Mouse (Mus musculus) limb, embryonic 11.5 days (tissue): ENCODE measurements around the gene Pla2g6. TPM values are rescaled to one million over a fixed set of nuclear protein-coding genes. Genes with fewer than 3 reads are reported as not detected.
A peak's percentile ranks its signal among the peaks of the same experiment; 100 is the strongest.

ENCODE experiments used
- ATAC-seq: fragments of 200-750 bp; cut with Nextera tagmentation; 2 replicates; pipeline ENCODE4 v1.8.0; 2017; ENCODE audit warnings: low read depth; ENCODE audit not compliant: insufficient number of reproducible peaks, low FRiP score, low TSS enrichment
- DNase-seq: peaks from one replicate; pipeline ENCODE4 v3.0.0-alpha.2; 2015; ENCODE audit warnings: low spot score
- H3K27ac ChIP-seq: fragments of 300-500 bp; sonication (generic); replicated peaks from 2 replicates; pipeline ENCODE4 v1.5.1; 2014; ENCODE audit warnings: low read depth, mild to moderate bottlenecking, low read length
- H3K27me3 ChIP-seq: fragments of 300-500 bp; sonication (generic); 2 replicates; pipeline ENCODE4 v1.6.1; 2014; ENCODE audit warnings: mild to moderate bottlenecking, low read length, mixed read lengths; ENCODE audit not compliant: control insufficient read depth, insufficient read depth
- H3K36me3 ChIP-seq: fragments of 300-500 bp; sonication (generic); 2 replicates; pipeline ENCODE4 v1.6.1; 2014; ENCODE audit warnings: mild to moderate bottlenecking, low read length, moderate library complexity, mixed read lengths; ENCODE audit not compliant: control insufficient read depth, insufficient read depth
- H3K4me1 ChIP-seq: fragments of 300-500 bp; sonication (generic); 2 replicates; pipeline ENCODE4 v1.6.1; 2014; ENCODE audit warnings: low read length, mixed read lengths; ENCODE audit not compliant: control insufficient read depth, insufficient read depth
- H3K4me2 ChIP-seq: fragments of 300-500 bp; sonication (generic); 2 replicates; pipeline ENCODE4 v1.6.1; 2014; ENCODE audit warnings: low read depth, mild to moderate bottlenecking, moderate library complexity; ENCODE audit not compliant: severe bottlenecking
- H3K4me3 ChIP-seq: fragments of 300-500 bp; sonication (generic); 2 replicates; pipeline ENCODE4 v1.5.1; 2014; ENCODE audit warnings: low read depth, low read length
- H3K9ac ChIP-seq: fragments of 300-500 bp; sonication (generic); 2 replicates; pipeline ENCODE4 v1.6.1; 2014; ENCODE audit warnings: mild to moderate bottlenecking, low read length
- H3K9me3 ChIP-seq: fragments of 300-500 bp; sonication (generic); 2 replicates; pipeline ENCODE4 v1.6.1; 2016; ENCODE audit warnings: low read length; ENCODE audit not compliant: control insufficient read depth
- WGBS: fragments of 180-500 bp; shearing (Covaris S2); extraction: QIAGEN DNeasy Blood & Tissue Kit; methylation state at CpG from one replicate; pipeline ENCODE4 v1.1.7; 2014; 5-methylcytosine and 5-hydroxymethylcytosine counted together
- polyA plus RNA-seq: library from polyadenylated mRNA; unstranded; fragments of >200 nt; fragmentation: Nextera tagmentation; extraction: Ambion mirVana; gene quantifications from 2 replicates; pipeline ENCODE4 v1.2.1, GENCODE M21; 2014

Pla2g6 gene
- polyA plus RNA-seq, 1 experiment from 2014 or later: 10.8 TPM

GRCm38 (mm10) chr15:79268521-79268920 lies 59.7 kb downstream of the Pla2g6 start:
- H3K27me3 ChIP-seq: peaks cover 11% of the 10 kb centered on the region
- 26% methylated on average over 1 of the region's 1 CpGs for WGBS

GRCm38 (mm10) chr15:79265384-79265783 lies 62.8 kb downstream of the Pla2g6 start:
- Histone ChIP-seq H3K27ac (no peak overlapping the region), H3K9me3 (no peaks in the 10 kb centered on the region), H3K4me1 (peaks cover 5% of the 10 kb centered on the region; the same call in 1 of the 2 replicates), H3K36me3 (no peaks in the 10 kb centered on the region), H3K4me2 (no peak overlapping the region), H3K9ac (no peak overlapping the region), H3K27me3 (peaks cover 32% of the 10 kb centered on the region), H3K4me3 (no peak overlapping the region)
- DNase-seq (no peak), ATAC-seq (no peak)
- WGBS: 75% methylated on average over 4 of the region's 4 CpGs

More at GRCm38 (mm10) chr15:79268521-79268920, 59.7 kb downstream of the Pla2g6 start:
- Histone ChIP-seq H3K4me1 (peaks cover 6% of the 10 kb centered on the region; the same call in 1 of the 2 replicates), H3K9me3 (no peaks in the 10 kb centered on the region), H3K36me3 (no peaks in the 10 kb centered on the region), H3K4me3 (no peak overlapping the region), H3K27ac (no peak overlapping the region), H3K4me2 (no peak overlapping the region), H3K9ac (no peak overlapping the region)
- no peak for ATAC-seq
- no peak for DNase-seq

- WGBS: 90% methylated on average over 6 of the region's 6 CpGs
- no peaks in the 10 kb centered on the region for H3K36me3 ChIP-seq
- H3K4me2 ChIP-seq: no peak overlapping the region
- H3K27me3 ChIP-seq: peaks cover 31% of the 10 kb centered on the region
- H3K9me3 ChIP-seq: no peaks in the 10 kb centered on the region
- peaks cover 6% of the 10 kb centered on the region; the same call in 1 of the 2 replicates for H3K4me1 ChIP-seq
- DNase-seq (no peak), ATAC-seq (no peak)
- H3K4me3 ChIP-seq: no peak overlapping the region
- H3K27ac ChIP-seq: no peak overlapping the region
- no peak overlapping the region for H3K9ac ChIP-seq
Measured at GRCm38 (mm10) chr15:79263726-79264125, 64.5 kb downstream of the Pla2g6 start.

GRCm38 (mm10) chr15:79262786-79263309 lies 65.3 kb downstream of the Pla2g6 start:
- DNase-seq (no peak), ATAC-seq (no peak)
- Histone ChIP-seq H3K4me3 (no peak overlapping the region; the same call in 1 of the 2 replicates), H3K27ac (no peak overlapping the region), H3K9ac (no peak overlapping the region), H3K36me3 (no peaks in the 10 kb centered on the region), H3K4me2 (no peak overlapping the region), H3K27me3 (peaks cover 31% of the 10 kb centered on the region), H3K9me3 (no peaks in the 10 kb centered on the region), H3K4me1 (peaks cover 7% of the 10 kb centered on the region; the same call in 1 of the 2 replicates)
- WGBS: 81% methylated on average over 3 of the region's 3 CpGs

GRCm38 (mm10) chr15:79262375-79262774 lies 65.8 kb downstream of the Pla2g6 start:
- Histone ChIP-seq H3K27ac (no peak overlapping the region), H3K27me3 (peaks cover 31% of the 10 kb centered on the region), H3K4me2 (peak overlapping the region; percentile 100), H3K36me3 (no peaks in the 10 kb centered on the region), H3K9me3 (no peaks in the 10 kb centered on the region), H3K9ac (no peak overlapping the region), H3K4me3 (no peak overlapping the region; the same call in 1 of the 2 replicates), H3K4me1 (peaks cover 7% of the 10 kb centered on the region; the same call in 1 of the 2 replicates)
- DNase-seq (peak; percentile 70), ATAC-seq (no peak)
- 19% methylated on average over 13 of the region's 13 CpGs for WGBS

- peaks cover 31% of the 10 kb centered on the region for H3K27me3 ChIP-seq
Measured at GRCm38 (mm10) chr15:79261757-79262156, 66.4 kb downstream of the Pla2g6 start.

GRCm38 (mm10) chr15:79261095-79261725 lies 67.0 kb downstream of the Pla2g6 start:
- Histone ChIP-seq H3K4me1 (peaks cover 7% of the 10 kb centered on the region; the same call in 1 of the 2 replicates), H3K4me2 (peak overlapping the region; percentile 100), H3K4me3 (peak overlapping the region; percentile 55), H3K9ac (peak overlapping the region; percentile 61), H3K9me3 (no peaks in the 10 kb centered on the region), H3K27me3 (peaks cover 31% of the 10 kb centered on the region), H3K36me3 (no peaks in the 10 kb centered on the region), H3K27ac (no peak overlapping the region)
- WGBS: under 1% methylated on average over 52 of the region's 62 CpGs
- DNase-seq (peak; percentile 57), ATAC-seq (peak; percentile 66)

More at GRCm38 (mm10) chr15:79261757-79262156, 66.4 kb downstream of the Pla2g6 start:
- Histone ChIP-seq H3K4me1 (peaks cover 7% of the 10 kb centered on the region; the same call in 1 of the 2 replicates), H3K9ac (peak overlapping the region; percentile 61), H3K9me3 (no peaks in the 10 kb centered on the region), H3K4me3 (peak overlapping the region; percentile 55), H3K4me2 (peak overlapping the region; percentile 100), H3K27ac (no peak overlapping the region), H3K36me3 (no peaks in the 10 kb centered on the region)
- peak; percentile 33; the same call in 1 of the 2 replicates for ATAC-seq
- peak; percentile 68 for DNase-seq
- under 1% methylated on average over 28 of the region's 28 CpGs for WGBS

- no peak for ATAC-seq
- WGBS: 28% methylated on average over 17 of the region's 17 CpGs
Measured at GRCm38 (mm10) chr15:79258521-79258920, 69.7 kb downstream of the Pla2g6 start.

More at GRCm38 (mm10) chr15:79258521-79258920, 69.7 kb downstream of the Pla2g6 start:
- H3K9me3 ChIP-seq: no peaks in the 10 kb centered on the region
- H3K4me1 ChIP-seq: peaks cover 7% of the 10 kb centered on the region; the same call in 1 of the 2 replicates
- H3K9ac ChIP-seq: no peak overlapping the region
- H3K27ac ChIP-seq: no peak overlapping the region
- no peak overlapping the region for H3K4me2 ChIP-seq
- no peak overlapping the region for H3K4me3 ChIP-seq
- no peak for DNase-seq
- peaks cover 38% of the 10 kb centered on the region for H3K27me3 ChIP-seq
- no peaks in the 10 kb centered on the region for H3K36me3 ChIP-seq
